Mouse (Mus musculus): ENCODE measurements around the gene Wnt6.

- TF ChIP-seq CTCF (IDR thresholded peaks at IDR 0.05; ENCODE audit: extremely low read depth, insufficient read depth, low read length) (peak; percentile 16; the same call in 1 of the 2 replicates), POLR2A (IDR thresholded peaks at IDR 0.05; ENCODE audit: extremely low read depth, insufficient read depth, low read length) (0 out of 2 replicates have a peak, but pooled peaks have one; percentile 5)
Observed at GRCm38 (mm10) chr1:74802795-74803656, 31.3 kb downstream of the Wnt6 start.

Data from cortical plate, adult 2 months (tissue).